Mouse (Mus musculus) stomach, postnatal 0 days (tissue): Measurements from ENCODE around the gene Hist1h2bg. TPM values are rescaled to one million over a fixed set of nuclear protein-coding genes. Genes with fewer than 3 reads are reported as not detected.
"Not testable (repeated sequence)": the region's sequence is repeated elsewhere in the genome, so short reads cannot be mapped to it uniquely, and the experiment has no call there.

Source experiments
- ATAC-seq: fragments of 200-750 bp; cut with Nextera tagmentation; 2 replicates; pipeline ENCODE4 v1.8.0; 2017; ENCODE audit not compliant: low FRiP score, low TSS enrichment
- DNase-seq: peaks from one replicate; pipeline ENCODE4 v3.0.0-alpha.2; 2016; ENCODE audit warnings: low spot score
- H3K27ac ChIP-seq: fragments of 300-500 bp; sonication (generic); replicated peaks from 2 replicates; pipeline ENCODE4 v1.5.1; 2014; ENCODE audit warnings: mild to moderate bottlenecking, control low read depth
- H3K27me3 ChIP-seq: fragments of 300-500 bp; sonication (generic); 2 replicates; pipeline ENCODE4 v1.6.1; 2014; ENCODE audit warnings: low read length; ENCODE audit not compliant: control insufficient read depth, insufficient read depth
- H3K36me3 ChIP-seq: fragments of 300-500 bp; sonication (generic); 2 replicates; pipeline ENCODE4 v1.6.1; 2014; ENCODE audit warnings: low read length, mixed read lengths; ENCODE audit not compliant: control insufficient read depth, insufficient read depth
- H3K4me1 ChIP-seq: fragments of 300-500 bp; sonication (generic); replicated peaks from 2 replicates; pipeline ENCODE4 v1.6.1; 2014; ENCODE audit warnings: antibody characterized with exemption; ENCODE audit not compliant: control insufficient read depth, insufficient read depth
- H3K4me2 ChIP-seq: fragments of 300-500 bp; sonication (generic); replicated peaks from 2 replicates; pipeline ENCODE4 v1.6.1; 2014; ENCODE audit warnings: low read depth, mild to moderate bottlenecking, control low read depth, moderate library complexity
- H3K4me3 ChIP-seq: fragments of 300-500 bp; sonication (generic); 2 replicates; pipeline ENCODE4 v1.5.1; 2014; ENCODE audit warnings: low read depth, low read length, control low read depth
- H3K9ac ChIP-seq: fragments of 300-500 bp; sonication (generic); 2 replicates; pipeline ENCODE4 v1.6.1; 2014; ENCODE audit warnings: mild to moderate bottlenecking, low read length, control low read depth, mixed read lengths
- H3K9me3 ChIP-seq: fragments of 300-500 bp; sonication (generic); 2 replicates; pipeline ENCODE4 v1.6.1; 2016; ENCODE audit warnings: low read length; ENCODE audit not compliant: control insufficient read depth
- CTCF ChIP-seq: IDR thresholded peaks from 2 replicates; pipeline ENCODE4 v1.5.1; 2016; ENCODE audit warnings: antibody characterized with exemption, low read depth, mild to moderate bottlenecking, moderate library complexity
- EP300 ChIP-seq: optimal IDR thresholded peaks from 2 replicates; pipeline ENCODE3; 2016; ENCODE audit warnings: antibody characterized with exemption
- WGBS: fragments of 180-500 bp; shearing (Covaris S2); extraction: QIAGEN DNeasy Blood & Tissue Kit; methylation state at CpG from one replicate; pipeline ENCODE4 v1.1.7; 2014; 5-methylcytosine and 5-hydroxymethylcytosine counted together
- polyA plus RNA-seq: library from polyadenylated mRNA; unstranded; fragments of >200 nt; fragmentation: Nextera tagmentation; extraction: Ambion mirVana; gene quantifications from 2 replicates; pipeline ENCODE4 v1.2.1, GENCODE M21; 2015

Hist1h2bg gene
- polyA plus RNA-seq, 1 experiment from 2014 or later, result 10.5 TPM

GRCm38 (mm10) chr13:23586099-23586939 is 15.1 kb downstream of the Hist1h2bg start:
- Histone ChIP-seq H3K27me3 (no peaks in the 10 kb centered on the region), H3K9me3 (no peaks in the 10 kb centered on the region), H3K27ac (peak overlapping the region; percentile 93), H3K4me3 (peak overlapping the region; percentile 57), H3K9ac (peak overlapping the region; percentile 62), H3K4me2 (peak overlapping the region; percentile 67), H3K4me1 (0 out of 2 replicates have a peak, but pooled peaks cover 2% of the 10 kb centered on the region), H3K36me3 (no peaks in the 10 kb centered on the region)
- no peak for ATAC-seq
- TF ChIP-seq EP300 (no peak), CTCF (no peak)
- under 1% methylated on average over 22 of the region's 22 CpGs for WGBS
- no peak for DNase-seq

- 0 out of 2 replicates have a peak, but pooled peaks cover 2% of the 10 kb centered on the region for H3K4me1 ChIP-seq
- peak overlapping the region; percentile 57 for H3K4me3 ChIP-seq
- WGBS, result 3% methylated on average over 1 of the region's 1 CpGs
- H3K9me3 ChIP-seq, result no peaks in the 10 kb centered on the region
- TF ChIP-seq EP300, result no peak
- no peak for TF ChIP-seq CTCF
- peak overlapping the region; percentile 67 for H3K4me2 ChIP-seq
- ATAC-seq (no peak), DNase-seq (no peak)
- H3K9ac ChIP-seq, result peak overlapping the region; percentile 62
- H3K27me3 ChIP-seq, result no peaks in the 10 kb centered on the region
- no peaks in the 10 kb centered on the region for H3K36me3 ChIP-seq
- H3K27ac ChIP-seq, result peak overlapping the region; percentile 93
Observed at GRCm38 (mm10) chr13:23586940-23587225, 15.7 kb downstream of the Hist1h2bg start.

- no peak for DNase-seq
- 93% methylated on average over 7 of the region's 7 CpGs for WGBS
- Histone ChIP-seq H3K36me3 (no peaks in the 10 kb centered on the region), H3K4me2 (no peak overlapping the region), H3K9ac (no peak overlapping the region), H3K9me3 (no peaks in the 10 kb centered on the region), H3K27ac (no peak overlapping the region), H3K4me3 (no peak overlapping the region), H3K4me1 (no peaks in the 10 kb centered on the region), H3K27me3 (no peaks in the 10 kb centered on the region)
- ATAC-seq, result no peak
- TF ChIP-seq CTCF (no peak), EP300 (no peak)
Observed at GRCm38 (mm10) chr13:23591206-23591605, 20.0 kb downstream of the Hist1h2bg start.

- H3K4me3 ChIP-seq, H3K9ac ChIP-seq, H3K9me3 ChIP-seq, H3K27me3 ChIP-seq, H3K36me3 ChIP-seq, DNase-seq, H3K27ac ChIP-seq, H3K4me2 ChIP-seq, H3K4me1 ChIP-seq, ATAC-seq: not testable (repeated sequence)
- 74% methylated on average over 7 of the region's 7 CpGs for WGBS
Observed at GRCm38 (mm10) chr13:23591886-23592285, 20.7 kb downstream of the Hist1h2bg start.

GRCm38 (mm10) chr13:23592614-23593013 is 21.4 kb downstream of the Hist1h2bg start:
- no peak for TF ChIP-seq EP300
- TF ChIP-seq CTCF, result no peak

DNA sequence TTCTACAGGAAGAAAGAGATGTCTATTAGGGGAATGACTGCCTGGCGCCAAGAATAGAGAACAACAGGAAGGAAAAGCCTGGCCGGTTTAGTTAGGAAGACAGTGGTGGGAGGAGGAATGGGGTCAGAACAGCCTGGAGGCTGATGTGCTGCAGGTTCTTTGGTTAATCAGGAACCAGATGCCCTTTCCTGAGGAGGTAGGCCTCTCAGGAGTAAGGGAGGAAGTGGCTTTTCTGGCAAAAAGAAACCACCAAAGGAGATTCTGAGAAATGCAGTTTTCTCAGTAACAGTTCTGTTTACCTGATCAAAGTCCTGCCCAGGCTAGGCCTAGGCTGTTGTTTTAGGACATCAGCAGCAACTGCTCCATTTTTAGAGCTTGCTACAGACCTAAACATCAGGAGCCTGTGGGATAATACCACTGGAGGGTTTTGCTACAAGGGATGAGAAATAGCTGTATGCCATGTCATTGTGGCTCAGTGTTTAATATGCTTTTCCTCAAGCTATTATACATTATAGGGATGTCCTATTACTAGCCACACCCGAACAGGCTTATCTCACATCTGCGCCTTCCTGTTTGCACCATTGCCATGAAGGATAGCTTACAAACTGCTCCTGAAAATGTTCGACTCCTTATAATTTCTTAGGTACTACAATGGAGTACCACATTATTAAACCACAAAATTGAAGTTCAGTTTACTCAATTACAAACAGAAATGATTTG is 22.0 kb downstream of the Hist1h2bg start:
- Histone ChIP-seq H3K4me3 (no peak overlapping the region), H3K4me1 (no peaks in the 10 kb centered on the region), H3K27me3 (no peaks in the 10 kb centered on the region), H3K27ac (peak overlapping the region; percentile 49), H3K9me3 (no peaks in the 10 kb centered on the region), H3K36me3 (no peaks in the 10 kb centered on the region), H3K9ac (no peak overlapping the region), H3K4me2 (no peak overlapping the region)
- WGBS, result 52% methylated on average over 5 of the region's 5 CpGs
- DNase-seq (peak; percentile 29), ATAC-seq (peak; percentile 51)
- no peak for TF ChIP-seq CTCF
- no peak for TF ChIP-seq EP300

More at GRCm38 (mm10) chr13:23592614-23593013, 21.4 kb downstream of the Hist1h2bg start:
- Histone ChIP-seq H3K4me2 (no peak overlapping the region), H3K4me1 (no peaks in the 10 kb centered on the region), H3K4me3 (no peak overlapping the region), H3K36me3 (no peaks in the 10 kb centered on the region), H3K9me3 (no peaks in the 10 kb centered on the region), H3K27me3 (no peaks in the 10 kb centered on the region), H3K27ac (no peak overlapping the region; the same call in 1 of the 2 replicates), H3K9ac (no peak overlapping the region)
- no peak for ATAC-seq
- WGBS, result 64% methylated on average over 7 of the region's 7 CpGs
- no peak for DNase-seq
